Mouse (Mus musculus) MEL (cell line): ENCODE data around the gene Pde10a.
A peak's percentile ranks its signal among the peaks of the same experiment; 100 is the strongest.

Experiments used
- CTCF ChIP-seq, 3 experiments: IDR thresholded peaks in 2 of 3; conservative IDR thresholded peaks in 1 of 3; 2 replicates each; pipeline ENCODE4 v1.5.1; 2011 to 2012; ENCODE audit warnings: low read length in 3 of 3, low read depth in 2 of 3, mild to moderate bottlenecking in 2 of 3, improper control_type of control experiment in 1 of 3, inconsistent platforms in 1 of 3, mixed read lengths in 1 of 3, moderate library complexity in 1 of 3; ENCODE audit not compliant: control insufficient read depth in 1 of 3, insufficient read depth in 1 of 3, poor library complexity in 1 of 3, severe bottlenecking in 1 of 3
- POLR2A ChIP-seq, 2 experiments: IDR thresholded peaks; 2 replicates each; pipeline ENCODE4 v1.6.1; 2011 to 2012; ENCODE audit warnings: low read length in 2 of 2, mild to moderate bottlenecking in 2 of 2, control low read depth in 1 of 2, improper control_type of control experiment in 1 of 2, low read depth in 1 of 2, moderate library complexity in 1 of 2; ENCODE audit not compliant: control insufficient read depth in 1 of 2, insufficient read depth in 1 of 2, poor library complexity in 1 of 2
- USF1 ChIP-seq: IDR thresholded peaks from 2 replicates; pipeline ENCODE4 v1.6.1; 2014; ENCODE audit warnings: low read depth, mild to moderate bottlenecking, inconsistent platforms, low read length, improper control_type of control experiment, moderate library complexity

DNA sequence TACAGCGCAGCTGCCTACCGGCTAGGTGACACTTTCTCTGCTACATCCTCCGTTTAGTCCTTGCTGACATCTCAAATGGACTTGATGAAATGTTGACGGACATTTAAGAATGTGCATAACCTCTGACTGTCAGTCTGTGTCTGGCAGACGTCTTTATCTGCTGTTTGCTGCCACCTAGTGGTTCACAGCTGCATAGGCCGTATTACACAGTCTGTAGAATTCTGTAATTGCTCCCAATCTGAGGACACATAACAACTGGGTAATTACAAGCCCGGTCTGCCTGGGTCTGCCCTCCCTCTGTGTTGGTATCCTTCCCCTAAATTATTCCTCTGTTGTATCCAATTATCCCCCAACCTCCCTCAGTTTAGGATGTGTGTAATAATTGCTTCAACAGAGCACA, 72.6 kb downstream of the Pde10a start:
- TF ChIP-seq CTCF (IDR thresholded peaks at IDR 0.05 in 2 of 3, conservative IDR thresholded peaks at IDR 0.05 in 1 of 3; ENCODE audit: control insufficient read depth in 1 of 3, insufficient read depth in 1 of 3, low read depth in 2 of 3, low read length in 3 of 3, poor library complexity in 1 of 3, severe bottlenecking in 1 of 3), result peak; percentile 82 to 92 (median 90)
- no peak for TF ChIP-seq POLR2A (IDR thresholded peaks at IDR 0.05; ENCODE audit: control insufficient read depth in 1 of 2, insufficient read depth in 1 of 2, low read depth in 1 of 2, low read length in 2 of 2, poor library complexity in 1 of 2)
- no peak for TF ChIP-seq USF1
